Mouse (Mus musculus): ENCODE measurements around the gene Cnppd1. TPM values are rescaled to one million over a fixed set of nuclear protein-coding genes. Genes with fewer than 3 reads are reported as not detected.

Cnppd1 gene
- polyA plus RNA-seq, 1 experiment from 2014 or later, result 67.8 TPM

DNA sequence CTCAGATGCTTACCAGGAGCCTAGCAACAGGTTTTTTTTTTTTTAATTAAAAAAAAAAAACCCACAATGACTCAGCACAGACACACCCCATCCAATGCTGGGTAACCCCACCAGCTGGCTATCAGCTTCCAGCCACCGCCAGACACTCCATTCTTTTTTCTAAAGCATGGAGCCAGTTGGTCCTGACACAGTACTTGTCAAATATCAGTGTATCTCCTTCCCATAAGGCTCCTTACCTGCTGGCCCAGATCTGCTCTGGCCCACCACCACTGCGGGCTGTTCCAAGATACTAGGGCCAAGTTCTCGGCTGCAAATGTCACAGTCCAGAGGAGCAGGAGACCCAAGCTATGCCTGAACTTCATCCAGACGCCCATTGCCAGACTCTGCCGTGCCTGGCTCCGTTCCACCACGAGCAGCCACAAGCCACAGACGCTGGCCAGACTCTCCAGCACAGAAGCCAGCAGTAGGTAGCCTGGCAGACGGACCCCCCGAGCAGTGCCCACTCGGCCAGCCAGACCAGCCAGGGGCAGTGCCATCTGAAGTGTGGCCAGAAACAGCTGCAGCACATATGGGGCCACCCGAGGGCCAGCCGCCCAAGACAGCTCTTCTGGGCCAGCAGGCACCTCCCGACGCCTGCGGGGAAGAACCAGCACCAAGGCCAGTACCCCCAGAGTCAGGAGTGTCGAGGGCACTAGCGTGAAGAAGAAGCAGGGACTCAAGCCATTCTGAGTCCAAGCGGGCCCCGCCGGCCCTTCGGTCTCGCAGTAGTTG is 37.0 kb upstream of the Cnppd1 start:
- 9% methylated on average over 22 of the region's 23 CpGs for whole genome bisulfite sequencing
- TF ChIP-seq CTCF (IDR thresholded peaks at IDR 0.05) (no peak), EP300 (IDR thresholded peaks at IDR 0.05) (no peak)
- Histone ChIP-seq H3K4me3 (ENCODE audit: low read depth, low read length) (peak overlapping the region; percentile 52), H3K4me2 (replicated peaks; ENCODE audit: low read depth, low read length) (peak overlapping the region; percentile 92), H3K9ac (replicated peaks; ENCODE audit: low read depth) (peak overlapping the region; percentile 29; the same call in 1 of the 2 replicates), H3K27ac (ENCODE audit: low read length) (no peak overlapping the region), H3K27me3 (replicated peaks; ENCODE audit: insufficient read depth, low read length) (no peaks in the 10 kb centered on the region), H3K9me3 (ENCODE audit: low read length) (no peaks in the 10 kb centered on the region), H3K36me3 (ENCODE audit: insufficient read depth, low read length) (peaks cover 17% of the 10 kb centered on the region), H3K4me1 (ENCODE audit: insufficient read depth, low read depth, low read length) (no peaks in the 10 kb centered on the region; the same call in none of the 2 replicates)
- DNase-seq (ENCODE audit: low spot score) (peak; percentile 30), ATAC-seq (peak; percentile 62)

DNA sequence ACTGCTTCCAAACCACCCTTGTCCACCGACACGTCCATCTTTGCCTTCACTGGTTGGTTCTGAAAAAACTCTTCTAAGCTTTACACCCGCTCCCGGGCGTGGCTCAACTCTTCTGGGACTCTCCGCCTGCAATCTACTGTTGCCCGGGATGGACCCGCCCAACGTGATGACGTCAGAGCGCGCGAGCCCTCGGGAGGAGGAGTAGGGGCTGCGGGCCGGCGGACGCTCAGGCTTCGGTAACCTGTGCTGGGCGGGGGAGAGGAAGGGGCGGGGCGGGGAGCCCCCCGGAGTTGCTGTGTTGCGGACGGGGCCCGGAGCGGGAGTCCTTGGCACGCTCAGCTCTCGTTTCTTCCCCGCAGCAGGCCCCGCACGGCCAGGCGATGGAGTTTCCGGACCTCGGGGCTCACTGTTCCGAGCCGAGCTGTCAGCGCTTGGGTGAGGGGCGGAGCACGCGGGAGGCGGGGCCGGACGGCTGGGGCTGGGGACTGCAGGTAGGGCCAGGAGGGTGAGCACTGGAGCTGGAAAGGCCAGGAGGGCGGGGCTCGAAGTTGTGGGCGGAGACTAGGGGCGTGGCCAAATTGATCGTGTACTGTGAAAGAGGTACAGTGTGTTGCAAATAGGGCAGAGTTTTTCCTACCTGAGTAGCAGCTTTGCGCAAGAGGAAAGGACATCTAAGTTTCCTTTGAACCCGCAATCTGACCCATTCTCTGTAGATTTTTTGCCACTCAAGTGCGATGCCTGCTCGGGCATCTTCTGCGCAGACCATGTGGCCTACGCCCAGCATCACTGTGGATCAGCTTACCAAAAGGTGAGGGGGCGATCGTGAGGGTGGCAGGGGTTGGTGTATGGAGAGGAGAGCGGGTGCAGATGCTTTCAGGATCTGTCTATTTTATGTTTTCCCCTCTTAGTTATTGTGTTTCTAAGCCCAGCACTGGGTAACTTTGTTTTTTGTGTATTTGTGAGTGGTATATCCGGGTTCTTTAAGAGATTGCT is 26.3 kb upstream of the Cnppd1 start, which contains the start of gene Zfand2b:
Gene Zfand2b, plus strand, starts transcription at position 175 of the 993 bp plus-strand sequence.
- no peaks in the 10 kb centered on the region for H3K9me3 ChIP-seq (ENCODE audit: low read length)
- H3K27me3 ChIP-seq (replicated peaks; ENCODE audit: insufficient read depth, low read length), result no peaks in the 10 kb centered on the region
- no peak for TF ChIP-seq EP300 (IDR thresholded peaks at IDR 0.05)
- no peak; the same call in none of the 2 replicates for TF ChIP-seq CTCF (IDR thresholded peaks at IDR 0.05)
- ATAC-seq (peak; percentile 98), DNase-seq (ENCODE audit: low spot score) (peak; percentile 97)
- peak within 1 kb of the TSS; percentile 80 for H3K4me3 ChIP-seq (ENCODE audit: low read depth, low read length)
- peak within 1 kb of the TSS; percentile 84 for H3K27ac ChIP-seq (ENCODE audit: low read length)
- 1% methylated on average over 55 of the region's 59 CpGs for WGBS
- H3K4me2 ChIP-seq (replicated peaks; ENCODE audit: low read depth, low read length), result peak within 1 kb of the TSS; percentile 55
- H3K36me3 ChIP-seq (ENCODE audit: insufficient read depth, low read length), result peaks cover 26% of the 10 kb centered on the region
- peaks cover 4% of the 10 kb centered on the region; the same call in 1 of the 2 replicates for H3K4me1 ChIP-seq (ENCODE audit: insufficient read depth, low read depth, low read length)
- H3K9ac ChIP-seq (replicated peaks; ENCODE audit: low read depth), result peak within 1 kb of the TSS; percentile 56

GRCm38 (mm10) chr1:75168093-75168471 is 25.6 kb upstream of the Cnppd1 start:
- WGBS, result 7% methylated on average over 7 of the region's 7 CpGs
- Histone ChIP-seq H3K27me3 (replicated peaks; ENCODE audit: insufficient read depth, low read length) (no peaks in the 10 kb centered on the region), H3K9ac (replicated peaks; ENCODE audit: low read depth) (peak overlapping the region; percentile 29; the same call in 1 of the 2 replicates), H3K36me3 (ENCODE audit: insufficient read depth, low read length) (peaks cover 25% of the 10 kb centered on the region), H3K4me3 (ENCODE audit: low read depth, low read length) (peak overlapping the region; percentile 80), H3K9me3 (ENCODE audit: low read length) (no peaks in the 10 kb centered on the region), H3K4me2 (replicated peaks; ENCODE audit: low read depth, low read length) (peak overlapping the region; percentile 55), H3K4me1 (ENCODE audit: insufficient read depth, low read depth, low read length) (peaks cover 4% of the 10 kb centered on the region; the same call in 1 of the 2 replicates), H3K27ac (ENCODE audit: low read length) (peak overlapping the region; percentile 84; the same call in 1 of the 2 replicates)
- DNase-seq (ENCODE audit: low spot score) (no peak), ATAC-seq (peak; percentile 1)
- TF ChIP-seq EP300 (IDR thresholded peaks at IDR 0.05) (no peak), CTCF (IDR thresholded peaks at IDR 0.05) (no peak)

GRCm38 (mm10) chr1:75160256-75160617 is 17.7 kb upstream of the Cnppd1 start:
- H3K9ac ChIP-seq (replicated peaks; ENCODE audit: low read depth), result no peak overlapping the region
- H3K27me3 ChIP-seq (replicated peaks; ENCODE audit: insufficient read depth, low read length), result no peaks in the 10 kb centered on the region
- H3K9me3 ChIP-seq (ENCODE audit: low read length), result no peaks in the 10 kb centered on the region
- TF ChIP-seq EP300 (IDR thresholded peaks at IDR 0.05) (no peak), CTCF (IDR thresholded peaks at IDR 0.05) (no peak)
- DNase-seq (ENCODE audit: low spot score) (no peak), ATAC-seq (no peak)
- no peak overlapping the region for H3K4me2 ChIP-seq (replicated peaks; ENCODE audit: low read depth, low read length)
- H3K4me1 ChIP-seq (ENCODE audit: insufficient read depth, low read depth, low read length), result no peaks in the 10 kb centered on the region
- WGBS, result 63% methylated on average over 4 of the region's 4 CpGs
- H3K27ac ChIP-seq (ENCODE audit: low read length), result no peak overlapping the region
- H3K4me3 ChIP-seq (ENCODE audit: low read depth, low read length), result no peak overlapping the region
- no peaks in the 10 kb centered on the region for H3K36me3 ChIP-seq (ENCODE audit: insufficient read depth, low read length)

- DNase-seq (ENCODE audit: low spot score) (no peak), ATAC-seq (no peak)
- H3K4me2 ChIP-seq (replicated peaks; ENCODE audit: low read depth, low read length), result no peak overlapping the region
- 48% methylated on average over 5 of the region's 5 CpGs for WGBS
- H3K4me1 ChIP-seq (ENCODE audit: insufficient read depth, low read depth, low read length), result no peaks in the 10 kb centered on the region
- TF ChIP-seq EP300 (IDR thresholded peaks at IDR 0.05) (no peak), CTCF (IDR thresholded peaks at IDR 0.05) (no peak)
- no peak overlapping the region for H3K9ac ChIP-seq (replicated peaks; ENCODE audit: low read depth)
- H3K4me3 ChIP-seq (ENCODE audit: low read depth, low read length), result no peak overlapping the region
- H3K36me3 ChIP-seq (ENCODE audit: insufficient read depth, low read length), result no peaks in the 10 kb centered on the region
- no peaks in the 10 kb centered on the region for H3K27me3 ChIP-seq (replicated peaks; ENCODE audit: insufficient read depth, low read length)
- H3K27ac ChIP-seq (ENCODE audit: low read length), result no peak overlapping the region
- no peaks in the 10 kb centered on the region for H3K9me3 ChIP-seq (ENCODE audit: low read length)
These were observed 17.2 kb upstream of the Cnppd1 start for GRCm38 (mm10) chr1:75159540-75160255.

All from lung, postnatal 0 days (tissue).